Mouse (Mus musculus): ENCODE data around the gene Tlr12.

- no peak for TF ChIP-seq CTCF (IDR thresholded peaks at IDR 0.05; ENCODE audit: insufficient read depth, low read length)
- no peak for TF ChIP-seq POLR2A (IDR thresholded peaks at IDR 0.05; ENCODE audit: borderline replicate concordance, extremely low read depth, low read depth, low read length)
Observed at GRCm38 (mm10) chr4:128618963-128619362, 544 bp upstream of the Tlr12 start.

Measured in lung, adult 2 months (tissue).